Mouse (Mus musculus) testis, adult 2 months (tissue): ENCODE results near the gene Pbxip1. TPM values are rescaled to one million over a fixed set of nuclear protein-coding genes. Genes with fewer than 3 reads are reported as not detected.

Experiments
- H3K27ac ChIP-seq: fragments of 200-500 bp; 2 replicates; pipeline ENCODE4 v1.5.1; 2012; ENCODE audit warnings: low read depth, low read length; ENCODE audit not compliant: control insufficient read depth, insufficient read depth
- H3K27me3 ChIP-seq: fragments of 200-500 bp; 2 replicates; pipeline ENCODE4 v1.6.1; 2012; ENCODE audit warnings: mild to moderate bottlenecking, low read length, moderate library complexity; ENCODE audit not compliant: control insufficient read depth, insufficient read depth
- H3K36me3 ChIP-seq: fragments of 200-500 bp; 2 replicates; pipeline ENCODE4 v1.6.1; 2012; ENCODE audit warnings: mild to moderate bottlenecking, low read length; ENCODE audit not compliant: control insufficient read depth, insufficient read depth
- H3K4me1 ChIP-seq: fragments of 200-500 bp; 2 replicates; pipeline ENCODE4 v1.6.1; 2012; ENCODE audit warnings: low read length; ENCODE audit not compliant: control insufficient read depth, insufficient read depth
- H3K4me3 ChIP-seq: fragments of 200-500 bp; 2 replicates; pipeline ENCODE4 v1.5.1; 2012; ENCODE audit warnings: low read depth, mild to moderate bottlenecking, low read length, moderate library complexity, mixed read lengths; ENCODE audit not compliant: control insufficient read depth
- CTCF ChIP-seq: fragments of 200-500 bp; IDR thresholded peaks from 2 replicates; pipeline ENCODE4 v1.5.1; 2012; ENCODE audit warnings: low read depth, mild to moderate bottlenecking, inconsistent platforms, low read length, moderate library complexity; ENCODE audit not compliant: control insufficient read depth, insufficient read depth, insufficient replicate concordance
- POLR2A ChIP-seq: fragments of 200-500 bp; IDR thresholded peaks from 2 replicates; pipeline ENCODE4 v1.6.1; 2012; ENCODE audit warnings: low read depth, mild to moderate bottlenecking, inconsistent platforms, low read length, moderate library complexity; ENCODE audit not compliant: control insufficient read depth
- polyA plus RNA-seq: library from polyadenylated mRNA; depleted of rRNA; stranded (reverse); fragments of >200 nt; gene quantifications from 2 replicates; pipeline ENCODE4 v1.2.3, GENCODE M21; 2012

Gene Pbxip1
- polyA plus RNA-seq, 1 experiment, result 8.2 TPM

DNA sequence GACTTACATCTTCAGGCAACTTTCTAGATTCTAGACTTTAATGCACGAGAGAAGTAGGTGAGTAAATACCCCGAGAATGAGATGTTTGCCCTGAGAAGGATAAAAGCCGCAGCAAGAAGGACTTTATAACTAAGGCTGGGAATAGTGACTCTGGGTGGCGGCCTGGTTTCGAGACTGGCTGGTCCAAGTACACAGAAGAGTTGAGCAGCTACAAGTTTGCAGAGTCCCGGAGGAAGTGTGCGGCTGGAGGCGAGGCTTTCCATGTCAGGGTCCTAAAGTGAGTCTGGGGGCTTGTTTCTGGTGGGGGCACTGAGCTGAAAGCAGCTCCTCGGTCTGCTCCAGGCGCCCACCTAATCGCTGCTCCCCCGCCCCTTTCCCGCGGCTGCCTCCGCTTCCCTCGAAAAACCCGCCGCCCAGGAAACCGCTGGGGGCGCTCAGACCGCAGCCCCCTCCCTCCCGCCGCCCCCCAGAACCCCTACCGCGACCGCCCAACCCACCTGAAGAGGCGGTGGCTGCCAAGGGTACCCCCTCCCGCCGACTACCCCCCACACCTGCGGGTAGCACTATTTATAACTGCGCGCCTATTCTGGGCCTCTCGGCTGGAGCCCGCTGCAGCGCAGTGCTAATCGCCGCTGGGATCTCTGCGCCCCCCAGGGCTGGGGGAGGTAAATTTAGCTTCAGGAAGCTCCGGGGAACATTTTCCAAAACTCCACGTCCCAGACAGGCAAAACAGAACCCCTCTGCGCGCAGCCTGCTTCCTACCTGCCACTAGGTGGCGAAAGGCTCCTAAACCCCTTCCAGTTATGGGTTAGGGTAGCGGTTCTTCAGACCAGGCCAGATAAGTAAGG is 40.5 kb upstream of the Pbxip1 start:
- peaks cover 20% of the 10 kb centered on the region for H3K4me1 ChIP-seq
- H3K27ac ChIP-seq, result peak overlapping the region; percentile 24; the same call in 1 of the 2 replicates

DNA sequence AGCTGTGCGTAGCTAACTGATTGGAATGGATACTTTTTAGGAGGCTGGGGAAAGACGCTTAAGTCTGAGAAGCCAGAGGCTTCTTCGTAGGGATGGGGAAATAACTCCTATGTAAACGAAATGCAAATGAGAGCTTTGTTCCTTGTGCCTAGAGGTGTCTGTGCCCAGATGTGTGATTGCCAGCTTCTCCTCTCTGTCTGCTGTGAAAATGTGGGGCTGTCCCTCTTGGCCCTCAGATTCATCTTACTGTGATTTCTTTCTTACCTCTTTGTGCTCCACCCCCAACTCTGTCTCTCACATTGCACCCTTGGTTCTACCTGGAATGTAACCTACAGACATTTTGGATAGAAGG is 39.9 kb upstream of the Pbxip1 start:
- Histone ChIP-seq H3K4me1 (peaks cover 17% of the 10 kb centered on the region), H3K27ac (0 out of 2 replicates have a peak overlapping the region, but pooled peaks have one; percentile 25), H3K27me3 (no peaks in the 10 kb centered on the region), H3K4me3 (no peak overlapping the region), H3K36me3 (no peaks in the 10 kb centered on the region)
- no peak for TF ChIP-seq POLR2A
- no peak for TF ChIP-seq CTCF

More for the DNA sequence above, 40.5 kb upstream of the Pbxip1 start:
- Histone ChIP-seq H3K36me3 (no peaks in the 10 kb centered on the region), H3K4me3 (peak overlapping the region; percentile 64), H3K27me3 (no peaks in the 10 kb centered on the region)
- TF ChIP-seq POLR2A (no peak), CTCF (peak; percentile 72)

DNA sequence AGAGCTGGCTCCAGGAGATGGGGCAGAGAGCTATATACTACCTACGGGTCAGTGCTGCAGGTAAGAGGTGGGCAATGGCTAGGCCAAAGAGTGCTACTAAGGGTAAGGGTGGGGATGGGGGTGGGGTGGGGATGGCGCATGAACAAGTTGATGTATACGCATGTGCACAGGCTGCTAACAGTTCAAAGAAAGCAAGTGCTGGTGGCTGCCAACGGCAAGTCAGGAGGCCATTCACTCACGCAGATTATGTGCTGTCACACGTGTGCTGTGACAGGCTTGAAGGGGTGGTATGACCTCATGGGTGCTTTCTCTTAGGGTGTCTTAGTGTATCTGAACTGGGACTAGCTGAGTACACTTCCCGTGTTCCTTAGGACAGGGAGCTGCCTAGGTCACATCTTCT is 35.2 kb upstream of the Pbxip1 start:
- no peak for TF ChIP-seq POLR2A
- no peak for TF ChIP-seq CTCF
- Histone ChIP-seq H3K4me3 (no peak overlapping the region), H3K27me3 (no peaks in the 10 kb centered on the region), H3K27ac (no peak overlapping the region), H3K36me3 (no peaks in the 10 kb centered on the region), H3K4me1 (peaks cover 4% of the 10 kb centered on the region; the same call in 1 of the 2 replicates)

DNA sequence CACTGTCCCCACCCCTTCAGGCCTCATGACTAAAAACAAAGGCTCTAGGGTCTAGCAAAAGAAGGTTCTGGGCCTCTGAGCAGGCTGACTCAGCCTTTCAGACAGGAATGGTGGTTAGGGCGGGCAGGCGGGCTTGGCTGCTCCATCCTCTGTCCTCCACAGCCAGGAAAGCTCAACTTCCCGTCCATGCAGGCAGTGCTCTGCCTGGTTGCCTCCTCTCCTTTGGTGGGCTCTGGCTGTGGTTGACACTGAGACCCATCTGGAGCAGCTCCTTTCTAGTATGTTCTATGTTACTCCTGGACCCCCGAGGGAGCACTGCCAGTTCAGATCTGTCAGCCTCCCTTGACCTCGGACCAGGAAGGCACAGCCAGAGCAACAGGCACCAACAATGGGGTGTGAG is 33.8 kb upstream of the Pbxip1 start, which contains the start of gene Lenep:
TSS of gene Lenep (minus strand) at position 101 of the 400 bp plus-strand sequence.
- Histone ChIP-seq H3K27me3 (no peaks in the 10 kb centered on the region), H3K27ac (no peak within 1 kb of the TSS), H3K4me3 (no peak within 1 kb of the TSS), H3K36me3 (no peaks in the 10 kb centered on the region; the same call in 1 of the 2 replicates), H3K4me1 (no peaks in the 10 kb centered on the region)
- TF ChIP-seq CTCF (no peak), POLR2A (no peak)

DNA sequence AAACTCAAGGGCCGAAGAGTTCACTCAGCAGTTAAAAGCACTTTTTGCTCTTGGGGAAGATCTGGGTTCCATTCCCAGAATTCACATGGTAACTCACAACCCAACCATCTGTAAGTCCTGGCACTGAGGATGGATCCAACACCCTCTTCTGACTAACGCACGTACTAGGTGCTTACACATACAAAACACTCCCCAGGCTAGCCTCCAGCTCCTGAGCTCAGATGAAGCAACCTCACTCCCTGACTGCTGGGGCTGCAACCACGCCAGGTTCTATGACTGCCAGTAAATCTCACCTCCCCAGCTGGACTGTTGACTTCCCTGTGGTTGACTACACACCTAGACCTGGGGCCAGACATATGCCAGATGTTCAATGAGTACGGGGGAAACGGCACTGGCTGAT is 29.6 kb upstream of the Pbxip1 start:
- TF ChIP-seq POLR2A (no peak), CTCF (no peak)
- Histone ChIP-seq H3K27ac (no peak overlapping the region), H3K27me3 (no peaks in the 10 kb centered on the region), H3K36me3 (no peaks in the 10 kb centered on the region; the same call in 1 of the 2 replicates), H3K4me1 (peaks cover 11% of the 10 kb centered on the region), H3K4me3 (no peak overlapping the region)

DNA sequence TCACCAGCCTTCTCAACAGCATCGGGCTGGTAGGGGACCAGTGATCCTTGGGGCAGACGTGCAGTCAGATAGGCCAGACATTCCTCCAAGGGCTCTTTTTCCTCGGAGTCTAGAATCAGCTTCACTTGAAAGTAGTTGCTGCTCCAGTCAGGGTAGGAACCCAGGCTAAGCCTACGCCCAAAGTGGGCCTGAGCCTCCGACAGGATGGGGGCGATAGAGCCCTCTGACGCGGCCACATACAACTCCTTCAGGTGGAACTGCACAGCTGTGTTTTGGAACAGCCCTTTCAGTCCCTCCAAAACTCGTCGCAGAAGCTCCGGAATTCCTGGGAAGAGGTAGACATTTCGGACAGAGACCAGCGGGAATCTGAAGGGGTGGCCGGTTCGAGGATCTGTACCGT is 28.1 kb upstream of the Pbxip1 start:
- no peak overlapping the region for H3K4me3 ChIP-seq
- TF ChIP-seq CTCF (no peak), POLR2A (no peak)
- H3K27me3 ChIP-seq, result no peaks in the 10 kb centered on the region
- H3K4me1 ChIP-seq, result peaks cover 11% of the 10 kb centered on the region
- H3K27ac ChIP-seq, result no peak overlapping the region
- no peaks in the 10 kb centered on the region; the same call in 1 of the 2 replicates for H3K36me3 ChIP-seq

DNA sequence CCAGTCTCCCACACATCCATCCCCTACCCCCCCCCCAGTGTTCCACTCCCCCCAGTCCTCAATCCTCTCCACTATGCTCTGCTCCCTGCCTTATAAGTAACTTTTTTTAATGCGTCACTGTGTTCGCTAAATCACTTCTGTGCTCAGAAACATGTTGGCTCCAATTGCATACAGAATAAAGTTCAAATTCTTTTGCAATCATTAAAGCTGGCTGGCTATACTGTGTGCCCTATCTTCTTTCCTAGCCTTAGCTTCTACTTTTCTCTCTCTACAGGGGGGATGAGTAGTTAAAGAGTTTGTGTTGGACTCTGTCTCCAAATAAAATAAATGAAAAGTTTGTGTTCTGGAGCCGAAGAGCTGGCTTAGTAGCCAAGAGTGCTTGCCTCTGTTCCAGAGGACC is 26.8 kb upstream of the Pbxip1 start:
- Histone ChIP-seq H3K36me3 (peaks cover under 1% of the 10 kb centered on the region; the same call in 1 of the 2 replicates), H3K4me1 (peaks cover 11% of the 10 kb centered on the region), H3K27me3 (no peaks in the 10 kb centered on the region), H3K4me3 (no peak overlapping the region), H3K27ac (no peak overlapping the region)
- TF ChIP-seq CTCF, result no peak
- no peak for TF ChIP-seq POLR2A
